Mouse (Mus musculus) limb, embryonic 10.5 days (tissue): ENCODE results near the gene Rab5a. TPM values are rescaled to one million over a fixed set of nuclear protein-coding genes. Genes with fewer than 3 reads are reported as not detected.

Source experiments
- polyA plus RNA-seq: library from polyadenylated mRNA; unstranded; fragments of >200 nt; fragmentation: Nextera tagmentation; extraction: Ambion mirVana; gene quantifications from 2 replicates; pipeline ENCODE4 v1.2.1, GENCODE M21; 2016

The Rab5a gene
- polyA plus RNA-seq, 1 experiment from 2014 or later: 70.4 TPM

Other genes with a start within 250 kb of the Rab5a start
- gene Efhb, start 15.9 kb upstream of the Rab5a start, polyA plus RNA-seq: 0.26 and 0.31 TPM in 2 replicates
- 0.24 and 0.49 TPM in 2 replicates for gene Pp2d1, start 60.2 kb downstream of the Rab5a start, polyA plus RNA-seq
- gene Kat2b, start 87.6 kb downstream of the Rab5a start, polyA plus RNA-seq: 1.1 and 2.7 TPM in 2 replicates
- 45.1 and 46.0 TPM in 2 replicates for gene Sgo1, start 210.1 kb downstream of the Rab5a start, polyA plus RNA-seq